Mouse (Mus musculus) embryonic facial prominence, embryonic 11.5 days (tissue): ENCODE measurements around the gene Pcsk1n. TPM values are rescaled to one million over a fixed set of nuclear protein-coding genes. Genes with fewer than 3 reads are reported as not detected.

Experiments used
- ATAC-seq: fragments of 200-750 bp; cut with Nextera tagmentation; replicated peaks from 2 replicates; pipeline ENCODE4 v1.8.0; 2017; ENCODE audit warnings: low read depth; ENCODE audit not compliant: insufficient number of reproducible peaks, low FRiP score, low TSS enrichment
- DNase-seq: peaks from one replicate; pipeline ENCODE4 v3.0.0-alpha.2; 2015; ENCODE audit warnings: low spot score
- H3K27ac ChIP-seq: fragments of 300-500 bp; sonication (generic); replicated peaks from 2 replicates; pipeline ENCODE4 v1.5.1; 2014; ENCODE audit warnings: mild to moderate bottlenecking, low read depth, low read length, control low read depth
- H3K27me3 ChIP-seq: fragments of 300-500 bp; sonication (generic); 2 replicates; pipeline ENCODE4 v1.6.1; 2014; ENCODE audit warnings: mild to moderate bottlenecking, low read length, moderate library complexity, mixed read lengths; ENCODE audit not compliant: control insufficient read depth, insufficient read depth
- H3K36me3 ChIP-seq: fragments of 300-500 bp; sonication (generic); replicated peaks from 2 replicates; pipeline ENCODE4 v1.6.1; 2014; ENCODE audit warnings: low read depth, mild to moderate bottlenecking, low read length, moderate library complexity, mixed read lengths; ENCODE audit not compliant: control insufficient read depth, insufficient read depth
- H3K4me1 ChIP-seq: fragments of 300-500 bp; sonication (generic); 2 replicates; pipeline ENCODE4 v1.6.1; 2014; ENCODE audit warnings: low read length, mixed read lengths; ENCODE audit not compliant: control insufficient read depth, insufficient read depth
- H3K4me2 ChIP-seq: fragments of 300-500 bp; sonication (generic); 2 replicates; pipeline ENCODE4 v1.6.1; 2014; ENCODE audit warnings: low read depth, mild to moderate bottlenecking, control low read depth, low read length, moderate library complexity
- H3K4me3 ChIP-seq: fragments of 300-500 bp; sonication (generic); 2 replicates; pipeline ENCODE4 v1.5.1; 2014; ENCODE audit warnings: low read depth, low read length, control low read depth
- H3K9ac ChIP-seq: fragments of 300-500 bp; sonication (generic); replicated peaks from 2 replicates; pipeline ENCODE4 v1.6.1; 2014; ENCODE audit warnings: mild to moderate bottlenecking, control low read depth, low read length
- H3K9me3 ChIP-seq: fragments of 300-500 bp; sonication (generic); replicated peaks from 2 replicates; pipeline ENCODE4 v1.6.1; 2016; ENCODE audit warnings: mild to moderate bottlenecking, low read length, inconsistent platforms, mixed read lengths; ENCODE audit not compliant: control insufficient read depth
- WGBS: fragments of 180-500 bp; shearing (Covaris S2); extraction: QIAGEN DNeasy Blood & Tissue Kit; methylation state at CpG from one replicate; pipeline ENCODE4 v1.1.7; 2014; 5-methylcytosine and 5-hydroxymethylcytosine counted together
- polyA plus RNA-seq: library from polyadenylated mRNA; unstranded; fragments of >200 nt; fragmentation: Nextera tagmentation; extraction: Ambion mirVana; gene quantifications from 2 replicates; pipeline ENCODE4 v1.2.1, GENCODE M21; 2014

The Pcsk1n gene
- polyA plus RNA-seq, 1 experiment from 2014 or later: 4.9 TPM

DNA sequence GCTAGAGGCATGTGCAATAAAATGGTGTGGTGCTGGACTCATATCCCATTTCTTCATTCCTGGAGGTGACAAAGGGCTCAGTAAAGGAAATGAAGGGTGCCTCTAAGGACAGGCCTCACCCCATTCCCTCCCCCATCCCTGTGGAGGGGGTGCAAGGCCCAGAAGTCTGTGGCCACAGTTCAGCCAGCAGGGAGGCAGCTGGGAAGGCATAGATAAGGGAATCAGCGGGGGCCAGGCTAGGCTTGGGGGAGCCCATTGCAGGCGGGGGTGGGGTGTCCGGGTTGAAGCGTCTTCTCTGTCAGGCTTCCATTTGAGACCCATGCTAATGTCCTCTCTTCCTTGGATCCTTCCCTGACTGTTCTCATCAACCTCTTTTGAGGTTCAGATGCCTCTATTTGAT lies 51.7 kb downstream of the Pcsk1n start:
- H3K4me1 ChIP-seq: no peaks in the 10 kb centered on the region
- no peaks in the 10 kb centered on the region for H3K36me3 ChIP-seq
- DNase-seq (no peak), ATAC-seq (no peak)
- H3K27ac ChIP-seq: no peak overlapping the region
- H3K9ac ChIP-seq: no peak overlapping the region
- H3K4me2 ChIP-seq: no peak overlapping the region
- H3K27me3 ChIP-seq: no peaks in the 10 kb centered on the region
- no peak overlapping the region for H3K4me3 ChIP-seq
- WGBS: 66% methylated on average over 4 of the region's 4 CpGs
- H3K9me3 ChIP-seq: no peaks in the 10 kb centered on the region

Other genes with a start within 250 kb of the Pcsk1n start
- 56.3 TPM in 2 replicates for gene Plp2, start 248.4 kb upstream of the Pcsk1n start, polyA plus RNA-seq
- 0.10 and 0.15 TPM in 2 replicates for gene Magix, start 238.6 kb upstream of the Pcsk1n start, polyA plus RNA-seq
- 42.2 and 44.2 TPM in 2 replicates for gene Gpkow, start 222.7 kb upstream of the Pcsk1n start, polyA plus RNA-seq
- 17.3 and 22.6 TPM in 2 replicates for gene Wdr45, start 205.5 kb upstream of the Pcsk1n start, polyA plus RNA-seq
- not detected in 2 replicates for gene Gm45208, start 197.6 kb upstream of the Pcsk1n start, polyA plus RNA-seq
- 85.4 and 88.7 TPM in 2 replicates for gene Praf2, start 191.4 kb upstream of the Pcsk1n start, polyA plus RNA-seq
- 14.5 and 20.2 TPM in 2 replicates for gene Ccdc120, start 168.9 kb upstream of the Pcsk1n start, polyA plus RNA-seq
- 16.2 and 16.5 TPM in 2 replicates for gene Tfe3, start 157.3 kb upstream of the Pcsk1n start, polyA plus RNA-seq
- 35.6 and 35.9 TPM in 2 replicates for gene Gripap1, start 130.1 kb upstream of the Pcsk1n start, polyA plus RNA-seq
- 0.86 and 1.2 TPM in 2 replicates for gene Kcnd1, start 97.5 kb upstream of the Pcsk1n start, polyA plus RNA-seq
- gene Otud5, start 78.5 kb upstream of the Pcsk1n start, polyA plus RNA-seq: 36.4 and 37.1 TPM in 2 replicates
- gene Pim2, start 41.6 kb upstream of the Pcsk1n start, polyA plus RNA-seq: 4.9 and 6.4 TPM in 2 replicates
- gene Slc35a2, start 35.8 kb upstream of the Pcsk1n start, polyA plus RNA-seq: 6.8 and 12.1 TPM in 2 replicates
- 146 and 149 TPM in 2 replicates for gene Pqbp1, start 20.6 kb upstream of the Pcsk1n start, polyA plus RNA-seq
- 162 and 172 TPM in 2 replicates for gene Timm17b, start 20.5 kb upstream of the Pcsk1n start, polyA plus RNA-seq
- gene Gm10491, start 12.0 kb upstream of the Pcsk1n start, polyA plus RNA-seq: not detected in 2 replicates
- not detected in 2 replicates for gene Gm10490, start 10.3 kb upstream of the Pcsk1n start, polyA plus RNA-seq
- gene Eras, start 8.8 kb downstream of the Pcsk1n start, polyA plus RNA-seq: not detected in 2 replicates
- gene Hdac6, start 28.1 kb downstream of the Pcsk1n start, polyA plus RNA-seq: 38.0 and 43.9 TPM in 2 replicates
- gene Gata1, start 58.2 kb downstream of the Pcsk1n start, polyA plus RNA-seq: 4.0 and 5.0 TPM in 2 replicates
- gene Glod5, start 98.7 kb downstream of the Pcsk1n start, polyA plus RNA-seq: not detected in 2 replicates
- gene Suv39h1, start 154.9 kb downstream of the Pcsk1n start, polyA plus RNA-seq: 86.7 and 88.3 TPM in 2 replicates
- 0.42 and 0.48 TPM in 2 replicates for gene Was, start 170.7 kb downstream of the Pcsk1n start, polyA plus RNA-seq
- 15.1 and 15.9 TPM in 2 replicates for gene Wdr13, start 213.1 kb downstream of the Pcsk1n start, polyA plus RNA-seq
- gene Rbm3, start 226.1 kb downstream of the Pcsk1n start, polyA plus RNA-seq: 525 and 566 TPM in 2 replicates